Comparison of ENCODE assay signal across 9 mouse cellular contexts in the genomic region with DNA sequence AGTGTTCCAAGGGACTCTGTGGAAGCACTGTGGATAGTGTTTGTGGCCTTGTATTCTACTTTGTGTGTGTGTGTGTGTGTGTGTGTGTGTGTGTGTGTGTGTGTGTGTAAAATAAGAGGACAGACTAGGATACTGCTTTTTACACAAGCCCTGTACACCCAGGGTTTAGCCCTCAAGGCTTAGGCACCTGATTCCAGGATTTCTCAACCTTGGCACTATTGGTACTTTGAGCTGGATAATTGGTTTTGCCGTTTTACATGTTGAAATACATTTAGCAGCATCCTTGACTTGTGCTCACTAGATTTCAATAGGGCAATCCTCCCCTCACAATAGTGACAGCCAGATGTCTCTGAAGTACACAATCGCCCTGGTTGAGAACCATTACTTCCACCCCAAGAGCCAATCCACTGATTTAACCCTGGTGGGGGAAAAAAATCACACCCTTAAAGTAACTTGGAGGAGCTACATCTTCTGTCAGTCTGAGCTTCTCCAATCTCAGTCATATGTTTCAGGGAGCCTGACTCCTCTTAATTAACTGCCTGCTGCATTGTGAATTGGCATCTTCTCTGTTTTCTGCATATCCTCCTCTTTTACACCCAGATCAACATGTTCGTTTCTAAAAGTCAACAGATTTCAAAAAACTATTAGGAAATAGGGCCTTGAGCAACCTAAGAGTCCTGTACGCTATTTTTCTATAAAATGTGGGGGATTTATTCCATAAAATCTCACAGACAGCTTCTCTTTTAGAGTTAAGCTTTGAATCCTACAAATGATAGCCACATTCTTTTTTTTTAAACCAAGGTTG. TPM values are rescaled to one million over a fixed set of nuclear protein-coding genes. Genes with fewer than 3 reads are reported as not detected.
DNase-seq lines count a peak whose midpoint lies in the region; ATAC-seq and TF ChIP-seq lines count a peak whose summit lies in the region.
"Had no signal": no experiment of that assay in that cellular context is flagged by ENCODE, and none has a peak within 500 bp of the region (broad histone marks: within the 10 kb centered on the region; RNA-seq: fewer than 3 reads in every experiment).

No protein-coding gene starts in this region.

- H3K4me2 ChIP-seq in heart, postnatal 0 days (ENCODE audit: low read depth, low read length), result peak overlapping the region; percentile 74
- H3K4me2 ChIP-seq in embryonic facial prominence, embryonic 14.5 days (ENCODE audit: low read depth, low read length), result peak overlapping the region; percentile 61
- peak overlapping the region; percentile 69 for H3K4me2 ChIP-seq in hindbrain, embryonic 15.5 days
- peak overlapping the region; percentile 59 for H3K4me2 ChIP-seq in midbrain, embryonic 15.5 days

- H3K4me1 ChIP-seq in heart, postnatal 0 days (ENCODE audit: control insufficient read depth, insufficient read depth), result peaks cover 23% of the 10 kb centered on the region
- peaks cover 28% of the 10 kb centered on the region for H3K4me1 ChIP-seq in embryonic facial prominence, embryonic 14.5 days (ENCODE audit: control insufficient read depth, insufficient read depth, low read length)
- peaks cover 42% of the 10 kb centered on the region for H3K4me1 ChIP-seq in hindbrain, embryonic 15.5 days (replicated peaks)
- H3K4me1 ChIP-seq in midbrain, embryonic 15.5 days, result peaks cover 35% of the 10 kb centered on the region

- peak overlapping the region; percentile 98 for H3K27ac ChIP-seq in heart, postnatal 0 days (ENCODE audit: low read depth)
- no peak overlapping the region for H3K27ac ChIP-seq in embryonic facial prominence, embryonic 14.5 days (replicated peaks; ENCODE audit: low read depth, low read length)
- peak overlapping the region; percentile 99 for H3K27ac ChIP-seq in hindbrain, embryonic 15.5 days (replicated peaks)
- peak overlapping the region; percentile 99 for H3K27ac ChIP-seq in midbrain, embryonic 15.5 days

- no peak overlapping the region for H3K9ac ChIP-seq in heart, postnatal 0 days (replicated peaks; ENCODE audit: low read depth, low read length)
- H3K9ac ChIP-seq in embryonic facial prominence, embryonic 14.5 days (ENCODE audit: low read depth, low read length), result peak overlapping the region; percentile 94
- peak overlapping the region; percentile 90 for H3K9ac ChIP-seq in hindbrain, embryonic 15.5 days
- H3K9ac ChIP-seq in midbrain, embryonic 15.5 days, result no peak overlapping the region

- TF ChIP-seq CTCF in heart, postnatal 0 days (IDR thresholded peaks at IDR 0.05; ENCODE audit: low read depth), result no peak

- no peaks in the 10 kb centered on the region for H3K36me3 ChIP-seq in heart, postnatal 0 days (replicated peaks; ENCODE audit: control insufficient read depth, insufficient read depth, low read length)
- H3K36me3 ChIP-seq in embryonic facial prominence, embryonic 14.5 days (ENCODE audit: control insufficient read depth, insufficient read depth, low read length), result no peaks in the 10 kb centered on the region
- no peaks in the 10 kb centered on the region for H3K36me3 ChIP-seq in hindbrain, embryonic 15.5 days
- H3K36me3 ChIP-seq in midbrain, embryonic 15.5 days (replicated peaks), result no peaks in the 10 kb centered on the region

- no peak for DNase-seq in heart, postnatal 0 days (ENCODE audit: low spot score)
- DNase-seq in heart, postnatal 25 days (ENCODE audit: low spot score), result no peak
- DNase-seq in embryonic facial prominence, embryonic 14.5 days (ENCODE audit: low spot score), result no peak
- no peak for DNase-seq in retina, postnatal 1 day
- DNase-seq in layer of hippocampus, postnatal 10 days (ENCODE audit: low spot score in 2 of 2), result no peak
- DNase-seq in ovary, postnatal 10 days (ENCODE audit: low spot score), result no peak

- no peak for ATAC-seq in heart, postnatal 0 days (ENCODE audit: insufficient read depth, low read depth)
- ATAC-seq in embryonic facial prominence, embryonic 14.5 days (ENCODE audit: low read depth), result no peak
- no peak for ATAC-seq in hindbrain, embryonic 15.5 days (ENCODE audit: low FRiP score, low read depth)
- ATAC-seq in midbrain, embryonic 15.5 days (replicated peaks), result no peak

- H3K9me3 ChIP-seq in heart, postnatal 0 days (replicated peaks; ENCODE audit: control insufficient read depth, low read length), result no peaks in the 10 kb centered on the region
- no peaks in the 10 kb centered on the region for H3K9me3 ChIP-seq in embryonic facial prominence, embryonic 14.5 days (ENCODE audit: control insufficient read depth, low read length)
- H3K9me3 ChIP-seq in hindbrain, embryonic 15.5 days, result no peaks in the 10 kb centered on the region
- no peaks in the 10 kb centered on the region for H3K9me3 ChIP-seq in midbrain, embryonic 15.5 days

- no peaks in the 10 kb centered on the region for H3K27me3 ChIP-seq in heart, postnatal 0 days (ENCODE audit: control insufficient read depth, insufficient read depth, low read length)
- no peaks in the 10 kb centered on the region for H3K27me3 ChIP-seq in embryonic facial prominence, embryonic 14.5 days (replicated peaks; ENCODE audit: control insufficient read depth, insufficient read depth, low read length)
- H3K27me3 ChIP-seq in hindbrain, embryonic 15.5 days, result no peaks in the 10 kb centered on the region
- no peaks in the 10 kb centered on the region for H3K27me3 ChIP-seq in midbrain, embryonic 15.5 days (replicated peaks)

- H3K4me3 ChIP-seq in heart, postnatal 0 days (ENCODE audit: low read depth, low read length), result peak overlapping the region; percentile 88; the same call in 1 of the 2 replicates
- peak overlapping the region; percentile 84 for H3K4me3 ChIP-seq in embryonic facial prominence, embryonic 14.5 days (ENCODE audit: low read depth, low read length)
- peak overlapping the region; percentile 75 for H3K4me3 ChIP-seq in hindbrain, embryonic 15.5 days
- peak overlapping the region; percentile 89 for H3K4me3 ChIP-seq in midbrain, embryonic 15.5 days

- no peak for TF ChIP-seq EP300 in heart, postnatal 0 days (IDR thresholded peaks at IDR 0.05; ENCODE audit: low read depth)

- intact Hi-C loops in heart, postnatal 25 days (cut with DNase I), result loop anchor here (5.0 kb wide), 1 partner anchor 98 kb away; no protein-coding TSS in a partner anchor

- 74% methylated on average over 4 of the region's 4 CpGs for WGBS in heart, postnatal 0 days
- 66% methylated on average over 4 of the region's 4 CpGs for WGBS in embryonic facial prominence, embryonic 14.5 days
- WGBS in hindbrain, embryonic 15.5 days, result 57% methylated on average over 4 of the region's 4 CpGs
- WGBS in midbrain, embryonic 15.5 days, result 65% methylated on average over 4 of the region's 4 CpGs

RNA-seq across cellular contexts. Expression of a gene that starts 1.9 kb away (rescaled TPM):
- total RNA-seq in heart, postnatal 0 days (2014; rRNA removed; ENCODE audit: low replicate concordance), result 0.92 and 1.2 TPM in 2 replicates
- polyA plus RNA-seq in heart, postnatal 0 days (2015; fragmentation: Nextera tagmentation; extraction: Ambion mirVana), result 4.3 and 6.4 TPM in 2 replicates
- 1 to 10 TPM; 3.1 to 3.8 TPM for total RNA-seq in heart, postnatal 25 days (2021)
- 8.5 and 8.7 TPM in 2 replicates for polyA plus RNA-seq in embryonic facial prominence, embryonic 14.5 days (2014; fragmentation: Nextera tagmentation; extraction: Ambion mirVana)
- polyA plus RNA-seq in hindbrain, embryonic 15.5 days (2015; fragmentation: Nextera tagmentation; extraction: Ambion mirVana), result 12.0 and 16.2 TPM in 2 replicates
- 15.2 and 16.0 TPM in 2 replicates for polyA plus RNA-seq in midbrain, embryonic 15.5 days (2015; fragmentation: Nextera tagmentation; extraction: Ambion mirVana)
- total RNA-seq in layer of hippocampus, postnatal 10 days (2021), result 10 to 100 TPM; 15.0 to 18.2 TPM
- total RNA-seq: neutrophil, adult 5-6 weeks had no signal

RNA-seq across cellular contexts. Expression of a gene that starts 2.1 kb away (rescaled TPM):
- 13.5 and 20.9 TPM in 2 replicates for total RNA-seq in heart, postnatal 0 days (2014; rRNA removed; ENCODE audit: low replicate concordance)
- 5.0 and 5.9 TPM in 2 replicates for polyA plus RNA-seq in heart, postnatal 0 days (2015; fragmentation: Nextera tagmentation; extraction: Ambion mirVana)
- total RNA-seq in heart, postnatal 25 days (2021), result 10 to 100 TPM; 16.0 to 19.5 TPM
- polyA plus RNA-seq in embryonic facial prominence, embryonic 14.5 days (2014; fragmentation: Nextera tagmentation; extraction: Ambion mirVana), result 14.7 and 15.0 TPM in 2 replicates
- polyA plus RNA-seq in hindbrain, embryonic 15.5 days (2015; fragmentation: Nextera tagmentation; extraction: Ambion mirVana), result 4.5 and 5.0 TPM in 2 replicates
- 4.2 and 4.3 TPM in 2 replicates for polyA plus RNA-seq in midbrain, embryonic 15.5 days (2015; fragmentation: Nextera tagmentation; extraction: Ambion mirVana)
- total RNA-seq in layer of hippocampus, postnatal 10 days (2021), result 10 to 100 TPM; 50.1 to 52.9 TPM
- total RNA-seq: neutrophil, adult 5-6 weeks had no signal

Comparison
In these comparisons a context has a peak if more than half of its experiments do, and no peak if none do; other contexts are left out.
1. H3K9ac ChIP-seq: peak in embryonic facial prominence, embryonic 14.5 days (single experiment) and hindbrain, embryonic 15.5 days (single experiment); none in heart, postnatal 0 days (single experiment) and midbrain, embryonic 15.5 days (single experiment).
2. Peak in every context shown above with its lines, with median percentiles within 50 percentile points of each other: H3K4me2 ChIP-seq and H3K4me3 ChIP-seq.